Mouse (Mus musculus) kidney, adult 2 months (tissue): ENCODE results near the gene Bag1. TPM values are rescaled to one million over a fixed set of nuclear protein-coding genes. Genes with fewer than 3 reads are reported as not detected.
A peak's percentile ranks its signal among the peaks of the same experiment; 100 is the strongest.

ENCODE experiments used
- DNase-seq: peaks from one replicate; pipeline ENCODE4 v3.0.0; 2021
- H3K27ac ChIP-seq: fragments of 200-500 bp; 2 replicates; pipeline ENCODE4 v1.5.1; 2012; ENCODE audit warnings: low read depth, low read length, control low read depth, inconsistent platforms; ENCODE audit not compliant: insufficient read depth
- H3K27me3 ChIP-seq: fragments of 200-500 bp; replicated peaks from 2 replicates; pipeline ENCODE4 v1.6.1; 2012; ENCODE audit warnings: mild to moderate bottlenecking, moderate library complexity, low read length, inconsistent platforms; ENCODE audit not compliant: control insufficient read depth, insufficient read depth
- H3K36me3 ChIP-seq: fragments of 200-500 bp; 2 replicates; pipeline ENCODE4 v1.6.1; 2012; ENCODE audit warnings: mild to moderate bottlenecking, moderate library complexity, low read length, inconsistent platforms; ENCODE audit not compliant: control insufficient read depth, insufficient read depth
- H3K4me1 ChIP-seq: fragments of 200-500 bp; 2 replicates; pipeline ENCODE4 v1.6.1; 2011; ENCODE audit warnings: low read length; ENCODE audit not compliant: control insufficient read depth, insufficient read depth
- H3K4me3 ChIP-seq: fragments of 200-500 bp; 2 replicates; pipeline ENCODE4 v1.5.1; 2011; ENCODE audit warnings: mild to moderate bottlenecking, low read depth, low read length, control low read depth; ENCODE audit not compliant: insufficient read depth
- CTCF ChIP-seq: fragments of 200-500 bp; conservative IDR thresholded peaks from 2 replicates; pipeline ENCODE4 v1.5.1; 2011; ENCODE audit warnings: low read depth, mild to moderate bottlenecking, control low read depth, low read length, moderate library complexity, mixed read lengths; ENCODE audit not compliant: insufficient read depth, insufficient read length
- POLR2A ChIP-seq: fragments of 200-500 bp; IDR thresholded peaks from one replicate; pipeline ENCODE4 v1.6.1; 2011; ENCODE audit warnings: low read depth, low read length, control low read depth
- WGBS: fragments of 180-500 bp; shearing (Covaris S2); methylation state at CpG from one replicate; pipeline ENCODE4 v1.1.7; 2018; 5-methylcytosine and 5-hydroxymethylcytosine counted together
- polyA plus RNA-seq: library from polyadenylated mRNA; depleted of rRNA; stranded (reverse); fragments of >200 nt; gene quantifications from 2 replicates; pipeline ENCODE4 v1.2.3, GENCODE M21; 2012; rRNA removed

Gene Bag1
- polyA plus RNA-seq: 133 and 162 TPM in 2 replicates

DNA sequence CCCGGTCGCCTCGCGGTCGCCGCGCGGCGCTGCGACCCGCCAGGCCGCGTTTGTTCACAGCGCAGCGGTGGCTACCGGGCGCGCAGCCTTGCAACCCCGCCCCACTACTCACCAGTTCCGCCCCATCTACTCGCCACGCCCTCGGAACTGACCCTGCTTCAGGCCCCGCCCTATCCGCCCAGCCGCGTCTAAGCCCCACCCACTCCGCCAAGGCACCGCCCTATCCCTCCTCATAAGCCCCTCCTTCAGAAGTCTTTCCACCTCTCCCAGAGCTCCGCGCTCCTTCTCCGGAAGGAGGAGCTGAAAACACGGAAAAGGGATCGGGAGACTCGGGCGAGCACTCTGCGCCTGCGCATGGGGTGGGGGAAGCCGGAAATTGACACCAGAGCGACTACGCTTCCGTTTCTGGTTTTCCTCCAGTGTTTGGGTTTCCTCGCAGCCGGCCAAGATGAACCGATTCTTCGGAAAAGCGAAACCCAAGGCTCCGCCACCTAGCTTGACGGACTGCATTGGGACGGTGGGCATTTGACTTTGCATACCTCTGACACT is at the start of gene Bag1, which contains the start of gene Chmp5:
Gene Bag1 (minus strand): TSS at position 135 of the 549 bp plus-strand sequence.
Gene Chmp5 (plus strand): TSS at position 248 of the 549 bp plus-strand sequence.
- no peaks in the 10 kb centered on the region for H3K27me3 ChIP-seq
- peaks cover 2% of the 10 kb centered on the region; the same call in 1 of the 2 replicates for H3K36me3 ChIP-seq
- peak within 1 kb of the TSS; percentile 81 for H3K4me3 ChIP-seq
- under 1% methylated on average over 50 of the region's 50 CpGs for WGBS
- TF ChIP-seq POLR2A: no peak
- TF ChIP-seq CTCF: 0 out of 2 replicates have a peak, but pooled peaks have one; percentile 1
- H3K27ac ChIP-seq: peak within 1 kb of the TSS; percentile 61
- H3K4me1 ChIP-seq: peaks cover 2% of the 10 kb centered on the region; the same call in 1 of the 2 replicates
- peak; percentile 99 for DNase-seq

DNA sequence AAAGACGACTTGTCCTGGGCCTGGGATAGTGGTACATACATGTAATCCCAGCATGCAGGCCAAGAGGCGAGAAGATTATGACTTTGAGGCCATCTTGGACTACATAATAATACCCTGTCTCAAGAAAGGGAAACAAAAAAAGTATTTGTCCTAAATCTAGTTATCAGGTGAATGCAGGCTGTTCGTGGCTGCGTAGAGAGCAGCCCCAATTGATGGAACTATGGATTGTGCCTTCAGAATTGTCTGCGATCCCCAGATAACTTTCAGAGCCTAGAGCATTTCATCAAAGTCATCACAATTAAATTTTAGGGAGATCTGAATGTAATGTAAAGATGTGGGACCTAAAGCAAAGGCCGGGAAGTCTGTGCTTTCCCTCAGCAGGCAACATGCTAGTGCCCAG is 48.2 kb upstream of the Bag1 start:
- DNase-seq: no peak
- H3K4me3 ChIP-seq: no peak overlapping the region
- 96% methylated on average over 6 of the region's 6 CpGs for WGBS
- no peaks in the 10 kb centered on the region for H3K4me1 ChIP-seq
- no peak overlapping the region for H3K27ac ChIP-seq
- TF ChIP-seq CTCF: no peak
- no peak for TF ChIP-seq POLR2A
- no peaks in the 10 kb centered on the region for H3K27me3 ChIP-seq
- H3K36me3 ChIP-seq: peaks cover 28% of the 10 kb centered on the region

DNA sequence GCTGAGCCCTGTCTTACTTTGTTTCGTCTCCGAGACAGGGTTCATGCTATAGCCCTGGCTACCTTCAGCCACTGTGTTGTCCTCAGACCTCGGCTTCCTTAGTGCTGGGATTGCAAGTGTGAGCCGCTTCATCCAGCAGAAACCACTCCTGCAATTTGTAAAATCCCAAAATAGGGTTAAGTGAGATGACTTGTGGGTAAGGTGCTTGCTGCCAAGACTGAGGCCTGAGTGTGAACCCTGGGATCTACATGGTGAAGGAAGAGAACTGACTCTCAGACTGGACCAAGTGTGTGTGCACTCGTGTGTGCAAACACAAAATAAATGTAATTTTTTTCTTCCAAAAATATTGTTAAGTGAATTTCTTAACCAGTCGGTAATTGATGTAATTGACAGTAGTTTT is 41.5 kb upstream of the Bag1 start:
- H3K27me3 ChIP-seq: no peaks in the 10 kb centered on the region
- H3K4me3 ChIP-seq: no peak overlapping the region
- DNase-seq: no peak
- no peaks in the 10 kb centered on the region for H3K4me1 ChIP-seq
- TF ChIP-seq POLR2A (no peak), CTCF (no peak)
- peaks cover 13% of the 10 kb centered on the region for H3K36me3 ChIP-seq
- H3K27ac ChIP-seq: no peak overlapping the region
- 85% methylated on average over 6 of the region's 6 CpGs for WGBS

- no peaks in the 10 kb centered on the region for H3K4me1 ChIP-seq
- H3K4me3 ChIP-seq: no peak overlapping the region
- TF ChIP-seq POLR2A: no peak
- TF ChIP-seq CTCF: no peak
- peak; percentile 32 for DNase-seq
- H3K27me3 ChIP-seq: no peaks in the 10 kb centered on the region
- WGBS: 50% methylated on average over 1 of the region's 1 CpGs
- H3K27ac ChIP-seq: no peak overlapping the region
- peaks cover 13% of the 10 kb centered on the region for H3K36me3 ChIP-seq
These were observed 35.6 kb upstream of the Bag1 start for GRCm38 (mm10) chr4:40983686-40984085.

DNA sequence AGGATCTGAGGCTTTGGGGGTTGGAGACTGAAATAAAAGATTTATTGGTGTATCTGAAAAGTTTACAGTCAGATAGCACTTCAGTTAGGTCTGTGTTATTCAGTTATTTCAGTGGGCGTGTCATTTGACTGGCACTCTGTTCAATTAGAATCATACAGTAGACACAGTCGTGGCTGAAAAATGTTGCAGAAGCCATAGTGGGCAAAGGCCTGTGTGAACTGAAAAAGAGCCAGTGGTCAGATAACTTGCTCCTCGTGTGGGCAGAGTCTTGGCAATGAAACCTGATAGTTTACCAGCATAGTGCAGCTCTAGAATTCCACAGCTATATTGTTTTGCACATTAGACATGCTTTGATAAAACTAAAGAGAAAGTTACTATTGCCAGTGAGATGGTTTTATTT is 34.4 kb upstream of the Bag1 start:
- Histone ChIP-seq H3K4me1 (no peaks in the 10 kb centered on the region), H3K27ac (no peak overlapping the region), H3K27me3 (no peaks in the 10 kb centered on the region), H3K36me3 (peaks cover 14% of the 10 kb centered on the region), H3K4me3 (no peak overlapping the region)
- no peak for DNase-seq
- 47% methylated on average over 3 of the region's 3 CpGs for WGBS
- no peak for TF ChIP-seq POLR2A

DNA sequence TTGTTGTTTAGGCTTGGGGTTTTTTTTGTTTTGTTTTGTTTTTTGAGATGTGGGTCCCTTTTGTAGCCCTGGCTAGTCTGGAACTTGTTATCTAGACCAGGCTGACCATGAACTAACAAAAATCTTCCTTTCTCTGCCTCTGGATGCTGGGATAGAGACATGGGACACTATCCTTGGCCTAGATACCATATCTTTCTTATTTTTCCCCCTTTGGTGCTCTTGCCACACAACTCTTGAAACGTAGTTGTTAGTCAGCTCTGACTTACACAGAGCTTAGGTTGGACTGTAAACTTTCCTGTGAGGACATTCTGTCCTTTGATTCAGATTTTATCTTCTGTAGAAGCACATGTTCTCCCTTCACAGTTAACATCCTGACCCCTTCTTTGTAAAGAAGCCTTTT is 31.3 kb upstream of the Bag1 start:
- H3K36me3 ChIP-seq: peaks cover 15% of the 10 kb centered on the region
- no peak for TF ChIP-seq CTCF
- TF ChIP-seq POLR2A: no peak
- WGBS: 93% methylated on average over 1 of the region's 1 CpGs
- H3K4me3 ChIP-seq: no peak overlapping the region
- no peak for DNase-seq
- H3K27me3 ChIP-seq: no peaks in the 10 kb centered on the region
- no peak overlapping the region for H3K27ac ChIP-seq
- no peaks in the 10 kb centered on the region for H3K4me1 ChIP-seq

GRCm38 (mm10) chr4:40976651-40977050 is 28.6 kb upstream of the Bag1 start:
- no peak for DNase-seq
- TF ChIP-seq POLR2A (no peak), CTCF (no peak)
- WGBS: 86% methylated on average over 10 of the region's 10 CpGs

GRCm38 (mm10) chr4:40975678-40976077 is 27.6 kb upstream of the Bag1 start:
- 68% methylated on average over 3 of the region's 3 CpGs for WGBS
- DNase-seq: peak; percentile 23
- Histone ChIP-seq H3K27me3 (no peaks in the 10 kb centered on the region), H3K4me3 (no peak overlapping the region), H3K4me1 (peaks cover 6% of the 10 kb centered on the region; the same call in 1 of the 2 replicates), H3K36me3 (peaks cover 12% of the 10 kb centered on the region), H3K27ac (no peak overlapping the region)
- TF ChIP-seq CTCF: no peak
- TF ChIP-seq POLR2A: no peak

More at GRCm38 (mm10) chr4:40976651-40977050, 28.6 kb upstream of the Bag1 start:
- Histone ChIP-seq H3K4me3 (no peak overlapping the region), H3K36me3 (peaks cover 12% of the 10 kb centered on the region), H3K4me1 (peaks cover 6% of the 10 kb centered on the region; the same call in 1 of the 2 replicates), H3K27ac (no peak overlapping the region), H3K27me3 (no peaks in the 10 kb centered on the region)
